Mouse (Mus musculus): Measurements from ENCODE around the gene Akt1. TPM values are rescaled to one million over a fixed set of nuclear protein-coding genes. Genes with fewer than 3 reads are reported as not detected.

Gene Akt1
- total RNA-seq (2021), result 100 to 1,000 TPM; 143 to 162 TPM

DNA sequence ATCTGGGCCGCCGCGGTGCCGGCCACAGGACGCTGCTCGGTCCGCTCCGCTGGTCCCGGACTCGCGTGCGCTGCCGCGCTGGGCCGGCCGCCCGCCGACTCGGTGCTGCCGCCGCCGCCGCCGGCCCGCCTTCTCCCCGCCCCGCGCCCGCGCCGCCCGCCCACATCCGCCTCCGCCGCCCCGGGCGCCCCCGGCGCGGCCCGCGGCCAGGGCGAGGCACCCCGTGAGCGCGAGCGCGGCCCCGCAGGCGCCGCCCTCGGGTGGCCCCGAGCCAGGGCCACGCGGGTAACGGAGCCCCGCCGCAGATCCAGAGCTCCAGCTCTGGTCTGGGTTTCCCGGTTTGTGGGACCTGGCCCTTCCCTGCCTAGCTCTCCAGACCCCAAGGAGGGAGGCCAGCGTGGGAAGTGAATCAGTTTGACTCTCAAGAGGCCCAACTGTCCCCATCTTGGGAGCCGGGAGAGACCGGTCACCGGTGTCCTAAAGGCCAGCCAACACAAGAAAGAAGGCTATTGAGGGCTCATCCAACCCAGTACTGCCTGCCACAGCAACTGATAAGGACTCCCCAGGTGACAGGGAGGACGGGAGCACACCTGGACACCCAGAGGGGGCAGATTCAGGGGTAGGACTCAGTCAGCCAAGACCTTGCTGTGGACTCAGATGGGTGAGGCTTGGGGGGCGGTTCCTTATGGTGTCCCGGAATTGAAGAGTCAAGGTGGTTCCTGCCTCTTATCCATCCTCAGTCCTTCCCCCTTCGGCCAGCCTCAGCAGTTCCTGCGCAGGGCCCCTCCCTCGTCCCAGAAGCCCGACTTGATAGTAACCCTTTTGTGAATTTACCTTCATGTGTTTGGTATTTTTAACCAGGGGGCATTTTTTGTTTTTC is at the start of gene Akt1:
Akt1 (minus strand) TSS at position 753 of the 880 bp plus-strand sequence.
- DNase-seq (ENCODE audit: low spot score in 2 of 2), result peak; percentile 56 to 58

DNA sequence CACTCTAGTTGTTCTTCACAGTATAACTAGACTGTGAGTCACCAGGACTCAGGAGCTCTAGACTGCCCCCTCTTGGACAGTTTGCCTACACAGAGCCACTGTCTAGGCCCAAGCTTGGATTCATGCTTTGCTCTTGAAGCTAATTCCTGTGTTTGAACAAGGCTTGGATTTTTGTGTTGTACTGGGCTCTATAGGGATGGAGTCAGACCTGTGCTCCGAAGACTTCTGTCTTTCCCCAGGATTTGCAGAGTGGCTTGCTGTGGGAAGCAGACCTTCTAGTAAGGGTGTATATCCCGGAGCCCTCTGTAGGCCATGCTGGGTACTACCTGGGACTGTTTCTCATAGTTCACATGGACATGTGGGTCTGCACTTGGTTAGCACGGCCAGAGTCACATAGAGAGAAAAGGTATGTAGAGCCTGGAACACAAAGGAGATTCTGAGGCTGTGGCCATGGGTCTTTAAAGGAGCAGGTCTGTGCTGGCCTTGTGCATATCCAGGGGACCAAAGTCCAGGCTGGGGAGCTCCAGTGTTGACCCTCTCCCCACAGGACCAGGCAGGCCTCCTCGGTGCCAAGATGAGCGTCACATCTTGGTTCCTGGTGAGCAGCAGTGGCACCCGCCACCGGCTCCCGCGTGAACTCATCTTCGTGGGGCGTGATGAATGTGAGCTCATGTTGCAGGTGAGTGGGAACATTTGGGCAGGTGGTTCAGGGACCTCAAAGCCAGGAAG is 49.6 kb upstream of the Akt1 start:
- intact Hi-C loops (cut with DNase I), result no loop called here
- peak in 1 of 2 experiments; percentile 68 for DNase-seq (ENCODE audit: low spot score in 2 of 2)

More for the DNA sequence above, at the start of gene Akt1:
- intact Hi-C loops (cut with DNase I), result loop anchor here (1.0 kb wide), 1 partner anchor 21 kb away; no protein-coding TSS in a partner anchor

- DNase-seq (ENCODE audit: low spot score in 2 of 2), result no peak
- intact Hi-C loops (cut with DNase I), result no loop called here
These were observed 48.8 kb upstream of the Akt1 start for GRCm38 (mm10) chr12:112723445-112723844.

- no peak for DNase-seq (ENCODE audit: low spot score in 2 of 2)
- intact Hi-C loops (cut with DNase I), result no loop called here
These were observed 48.3 kb upstream of the Akt1 start for GRCm38 (mm10) chr12:112723028-112723330.

DNA sequence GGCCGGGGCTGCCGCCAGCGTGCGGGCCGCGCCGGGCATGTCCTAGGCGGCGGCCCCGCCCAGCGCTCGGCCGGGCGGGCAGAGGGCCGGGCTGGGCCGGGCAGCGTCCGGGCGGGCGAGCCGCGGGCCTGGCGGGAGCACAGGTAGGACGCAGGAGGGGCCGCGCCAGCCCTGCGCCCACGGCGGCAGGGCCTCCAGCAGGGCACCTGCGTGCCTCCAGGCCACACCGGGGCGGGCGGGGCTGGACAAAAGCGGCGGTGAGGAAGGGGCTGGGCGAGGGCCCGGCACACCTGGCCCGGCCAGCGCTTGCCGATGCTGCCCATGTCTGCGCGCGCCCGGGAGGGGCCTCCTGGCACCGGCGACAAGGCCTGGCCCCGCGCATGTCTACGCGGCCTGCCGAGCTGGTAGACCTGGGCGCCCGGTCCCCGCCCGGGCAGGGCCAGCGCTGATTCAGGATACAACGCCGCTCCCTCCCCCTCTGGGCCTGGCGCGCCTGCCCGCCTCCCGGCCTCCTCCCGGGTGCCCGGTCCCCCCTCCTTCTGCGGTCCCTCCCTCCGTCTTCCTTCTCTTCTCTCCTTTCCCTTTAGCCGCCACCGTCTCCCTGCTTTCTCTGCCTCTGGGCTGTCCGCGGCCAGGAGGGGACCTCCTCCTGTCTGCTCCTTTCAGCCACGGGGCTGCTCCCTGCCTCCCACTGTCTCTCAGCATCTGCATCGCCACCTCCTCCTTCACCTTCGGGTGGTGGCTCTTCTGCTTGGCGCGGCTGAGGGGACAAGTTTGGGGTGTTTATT is 47.8 kb upstream of the Akt1 start:
- intact Hi-C loops (cut with DNase I), result no loop called here
- peak; percentile 51 to 72 for DNase-seq (ENCODE audit: low spot score in 2 of 2)

- intact Hi-C loops (cut with DNase I), result no loop called here
- peak in 1 of 2 experiments; percentile 54 for DNase-seq (ENCODE audit: low spot score in 2 of 2)
These were observed 46.9 kb upstream of the Akt1 start for GRCm38 (mm10) chr12:112721424-112722239.

GRCm38 (mm10) chr12:112720890-112721423 is 46.3 kb upstream of the Akt1 start:
- intact Hi-C loops (cut with DNase I), result no loop called here
- DNase-seq (ENCODE audit: low spot score in 2 of 2), result no peak

DNA sequence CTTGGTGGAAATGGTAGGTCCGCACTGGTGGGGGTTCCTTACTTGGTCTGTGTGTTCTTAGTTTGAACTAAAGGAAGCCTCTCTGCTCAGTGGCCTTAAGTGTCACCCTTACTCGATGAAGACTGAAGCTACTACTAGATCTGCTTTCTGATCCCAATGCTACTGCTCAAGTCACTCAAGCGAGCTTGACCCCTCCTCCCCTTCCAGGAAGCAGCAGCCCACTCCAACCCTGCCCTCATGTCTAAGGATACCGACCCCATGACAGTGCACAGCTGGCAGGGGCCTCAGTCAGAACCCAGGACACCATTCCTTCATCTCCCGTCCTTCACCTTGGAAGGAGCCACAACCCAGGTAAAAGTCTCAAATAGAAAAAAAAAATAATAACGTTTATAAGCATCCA is 45.5 kb upstream of the Akt1 start, which contains the start of gene Cep170b:
Cep170b (plus strand) TSS at position 240 of the 400 bp plus-strand sequence.
- no peak for DNase-seq (ENCODE audit: low spot score in 2 of 2)
- intact Hi-C loops (cut with DNase I), result no loop called here

- intact Hi-C loops (cut with DNase I), result no loop called here
- DNase-seq (ENCODE audit: low spot score in 2 of 2), result no peak
These were observed 44.3 kb upstream of the Akt1 start for GRCm38 (mm10) chr12:112718995-112719394.

DNA sequence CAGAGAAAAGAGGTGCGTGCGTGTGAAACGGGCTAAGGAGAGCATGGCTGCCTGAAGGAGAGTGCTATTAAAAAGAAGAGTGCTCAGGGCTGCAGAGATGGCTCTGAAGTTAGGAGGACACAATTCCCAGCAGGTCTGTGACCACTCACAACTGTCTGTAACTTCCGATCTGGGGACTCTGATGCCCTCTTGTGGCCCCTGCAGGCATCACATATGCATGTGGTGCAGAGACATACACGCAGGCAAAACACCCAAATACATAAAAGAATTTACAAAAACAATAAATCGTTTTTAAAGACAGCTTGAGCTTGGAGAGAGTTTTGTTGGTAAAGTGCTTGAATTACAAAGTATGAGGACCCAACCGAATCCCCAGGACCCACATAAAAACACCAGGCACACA is 42.5 kb upstream of the Akt1 start:
- intact Hi-C loops (cut with DNase I), result no loop called here
- no peak for DNase-seq (ENCODE audit: low spot score in 2 of 2)

DNA sequence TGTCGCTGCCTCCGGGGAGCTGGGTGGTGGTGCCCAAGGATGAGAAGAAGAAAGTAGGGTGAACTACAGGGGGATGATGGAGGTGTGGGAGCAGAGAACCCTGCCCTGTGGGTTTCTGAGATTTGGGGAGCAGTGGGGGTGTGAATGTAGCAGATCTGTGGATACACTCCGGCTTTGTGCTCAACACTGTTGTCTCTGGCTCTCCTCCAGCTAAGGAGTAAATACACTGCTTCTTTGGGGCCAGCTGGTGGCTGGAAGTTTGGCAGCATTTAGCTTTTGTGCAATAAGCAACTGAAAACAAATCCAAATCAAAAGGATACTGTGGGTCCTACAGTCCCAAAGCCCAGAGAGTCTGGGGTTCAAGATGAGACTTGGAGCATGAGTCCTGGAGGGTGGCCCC is 39.3 kb upstream of the Akt1 start:
- DNase-seq (ENCODE audit: low spot score in 2 of 2), result no peak
- intact Hi-C loops (cut with DNase I), result no loop called here

DNA sequence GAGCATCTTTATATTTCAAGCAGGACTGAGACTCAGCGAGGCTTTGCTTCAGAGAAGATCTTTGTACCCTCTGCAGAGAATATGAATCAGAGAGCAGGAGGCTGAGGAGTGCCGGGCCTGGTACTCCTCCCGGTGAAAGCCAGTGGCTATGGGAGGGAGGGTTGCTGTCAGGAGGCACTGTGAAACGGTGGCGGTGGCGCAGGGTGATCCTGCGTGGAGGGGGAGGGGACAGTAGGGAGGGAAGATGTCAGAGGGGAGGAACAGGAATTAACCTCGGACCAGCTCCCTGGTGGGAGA is 32.8 kb upstream of the Akt1 start:
- intact Hi-C loops (cut with DNase I), result loop anchor here (1.0 kb wide), 1 partner anchor 54 kb away; no protein-coding TSS in a partner anchor
- no peak for DNase-seq (ENCODE audit: low spot score in 2 of 2)

- intact Hi-C loops (cut with DNase I), result loop anchor here (1.0 kb wide), 1 partner anchor 54 kb away; no protein-coding TSS in a partner anchor
- DNase-seq (ENCODE audit: low spot score in 2 of 2), result peak; percentile 86 to 87
These were observed 32.3 kb upstream of the Akt1 start for GRCm38 (mm10) chr12:112706704-112707572.

DNA sequence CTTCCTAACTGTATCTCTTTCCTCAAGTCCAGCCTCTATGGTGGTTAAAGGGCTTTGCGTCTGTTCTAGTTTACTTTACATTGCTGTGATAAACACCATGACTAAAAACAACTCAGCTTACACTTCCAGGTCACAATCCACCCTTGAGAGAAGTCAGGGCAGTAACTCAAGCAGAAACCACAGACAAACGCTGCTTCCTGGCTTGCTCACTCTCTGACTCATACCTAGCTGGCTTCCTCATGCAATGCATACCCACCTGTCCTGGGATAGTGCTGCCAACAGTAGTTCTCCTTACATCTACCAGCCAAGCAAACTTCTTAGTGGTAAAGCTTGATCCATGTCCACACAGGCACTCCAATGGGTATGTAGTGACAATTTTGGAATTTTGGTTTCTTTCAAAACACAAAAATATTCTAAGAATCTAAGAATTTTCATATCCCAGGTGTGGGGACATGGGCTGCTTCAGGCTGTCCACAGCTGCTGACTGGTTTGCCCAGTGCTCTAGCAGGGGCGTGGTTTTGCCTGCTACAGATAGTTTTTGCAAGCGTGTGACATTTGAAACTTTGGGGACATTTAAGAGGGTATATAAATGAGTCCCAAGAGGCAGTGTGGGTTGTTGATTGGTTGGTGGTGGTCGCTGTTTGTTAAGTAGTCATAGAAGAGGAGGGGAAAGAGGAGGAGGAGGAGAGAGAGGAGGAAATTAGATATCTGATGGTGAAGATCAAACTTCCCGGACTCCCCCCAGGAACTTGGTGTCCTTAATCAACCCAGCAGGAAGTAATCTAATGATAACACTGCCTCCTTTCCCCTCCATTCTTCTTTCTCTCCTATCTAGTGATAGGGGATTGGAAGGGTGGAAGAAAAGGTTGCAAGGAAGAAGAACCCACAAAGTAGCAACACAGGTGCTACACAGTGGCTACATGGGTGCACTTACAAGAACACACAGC is 28.0 kb upstream of the Akt1 start:
- DNase-seq (ENCODE audit: low spot score in 2 of 2), result no peak
- intact Hi-C loops (cut with DNase I), result no loop called here

DNA sequence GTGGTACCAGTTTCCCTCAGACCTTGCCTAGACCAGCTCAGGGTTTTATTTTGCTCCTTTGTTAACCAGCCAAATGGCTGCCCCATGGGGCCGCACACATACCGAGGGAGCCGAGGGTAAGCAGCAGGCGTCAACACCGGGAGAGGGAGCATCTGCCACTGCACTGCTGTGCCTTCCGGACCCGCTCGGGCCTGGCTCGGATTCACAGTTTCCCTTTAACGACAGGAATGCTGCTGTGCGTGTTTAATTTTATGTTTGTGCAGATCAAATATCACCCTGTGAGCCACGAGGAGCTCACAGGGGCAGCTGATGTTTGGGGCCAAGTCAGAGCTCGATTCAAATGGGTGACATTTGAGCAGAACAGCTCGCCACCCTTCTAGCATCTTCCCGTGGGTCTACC is 25.8 kb upstream of the Akt1 start:
- no peak for DNase-seq (ENCODE audit: low spot score in 2 of 2)
- intact Hi-C loops (cut with DNase I), result no loop called here

DNA sequence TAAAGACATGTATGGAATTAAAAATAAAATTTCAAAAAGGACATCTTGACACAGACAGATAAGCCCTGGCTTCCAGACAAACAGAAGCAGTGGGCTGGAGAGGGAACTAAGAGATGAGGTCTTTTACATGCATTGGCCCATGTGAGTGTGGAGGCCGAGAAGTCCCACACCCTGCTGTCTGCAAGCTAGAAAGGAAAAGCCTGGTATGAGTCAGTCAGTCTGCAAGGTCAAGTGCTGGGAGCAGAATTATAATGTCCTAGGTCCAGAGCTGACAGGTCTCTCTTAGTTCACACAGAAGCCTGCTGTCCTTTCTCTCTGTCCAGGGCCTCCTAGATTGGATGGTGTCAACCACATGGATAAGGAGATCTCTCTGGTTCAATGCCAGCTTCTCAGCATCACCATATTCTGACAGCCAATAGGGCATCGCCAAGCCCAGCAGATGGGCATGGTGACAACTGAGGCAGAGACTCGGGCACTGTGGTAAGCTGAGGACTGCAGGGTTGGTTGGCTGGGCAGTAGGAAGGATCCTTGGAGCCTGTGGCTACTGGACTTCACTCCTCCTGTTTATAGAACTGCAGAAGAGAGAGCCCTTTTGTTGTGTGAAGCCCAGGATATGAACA is 22.2 kb upstream of the Akt1 start:
- no peak for DNase-seq (ENCODE audit: low spot score in 2 of 2)
- intact Hi-C loops (cut with DNase I), result no loop called here

DNA sequence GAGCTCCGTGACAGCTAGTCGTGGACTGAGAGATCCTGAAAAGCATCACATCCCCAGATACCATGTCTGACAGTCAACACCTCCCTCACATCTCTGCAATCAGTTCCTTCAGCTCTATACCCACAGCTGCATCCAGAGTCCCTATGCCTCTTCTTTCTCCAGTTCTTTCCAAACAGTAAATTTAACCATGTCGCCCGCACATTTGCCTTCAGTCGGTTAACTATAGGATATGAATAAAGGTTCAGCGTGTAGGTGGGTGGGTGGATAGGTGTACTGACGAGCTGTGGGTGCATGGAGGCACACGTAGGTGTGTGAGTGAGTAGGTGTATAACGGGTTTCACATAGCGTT is 19.4 kb upstream of the Akt1 start:
- peak in 1 of 2 experiments; percentile 30 for DNase-seq (ENCODE audit: low spot score in 2 of 2)
- intact Hi-C loops (cut with DNase I), result no loop called here
